Comparison of ENCODE assay signal across 8 mouse cellular contexts in genomic region chr11:101279193-101279569, GRCm38 (mm10). TPM values are rescaled to one million over a fixed set of nuclear protein-coding genes. Genes with fewer than 3 reads are reported as not detected.
DNase-seq lines count a peak whose midpoint lies in the region; ATAC-seq and TF ChIP-seq lines count a peak whose summit lies in the region.

No protein-coding gene starts in this region.

- TF ChIP-seq POLR2A in myocyte (IDR thresholded peaks at IDR 0.05; ENCODE audit: insufficient read length, low read depth): no peak

- H3K36me3 ChIP-seq in kidney, embryonic 16.5 days (ENCODE audit: insufficient read depth, low read length): peaks cover 7% of the 10 kb centered on the region
- H3K36me3 ChIP-seq in embryonic facial prominence, embryonic 10.5 days (replicated peaks): peaks cover 18% of the 10 kb centered on the region
- peaks cover 13% of the 10 kb centered on the region; the same call in 1 of the 2 replicates for H3K36me3 ChIP-seq in intestine, embryonic 14.5 days (ENCODE audit: control insufficient read depth, insufficient read depth, low read length)
- no peaks in the 10 kb centered on the region for H3K36me3 ChIP-seq in myocyte (ENCODE audit: control insufficient read depth, insufficient read depth)

- H3K27ac ChIP-seq in kidney, embryonic 16.5 days (ENCODE audit: low read length): no peak overlapping the region
- H3K27ac ChIP-seq in embryonic facial prominence, embryonic 10.5 days (replicated peaks): peak overlapping the region; percentile 87; the same call in 1 of the 2 replicates
- no peak overlapping the region for H3K27ac ChIP-seq in intestine, embryonic 14.5 days (ENCODE audit: low read depth)

- H3K4me1 ChIP-seq in kidney, embryonic 16.5 days (ENCODE audit: insufficient read depth, low read length): peaks cover 53% of the 10 kb centered on the region
- H3K4me1 ChIP-seq in embryonic facial prominence, embryonic 10.5 days: peaks cover 45% of the 10 kb centered on the region
- H3K4me1 ChIP-seq in intestine, embryonic 14.5 days (replicated peaks; ENCODE audit: control insufficient read depth, insufficient read depth, low read length): peaks cover 29% of the 10 kb centered on the region

- no peak overlapping the region for H3ac ChIP-seq in myocyte (ENCODE audit: control insufficient read depth, insufficient read length)

- 48% methylated on average over 14 of the region's 14 CpGs for WGBS in kidney, embryonic 16.5 days
- 66% methylated on average over 14 of the region's 14 CpGs for WGBS in embryonic facial prominence, embryonic 10.5 days
- WGBS in intestine, embryonic 14.5 days: 59% methylated on average over 14 of the region's 14 CpGs

- H3K4me3 ChIP-seq in kidney, embryonic 16.5 days (ENCODE audit: low read length): peak overlapping the region; percentile 63
- peak overlapping the region; percentile 89 for H3K4me3 ChIP-seq in embryonic facial prominence, embryonic 10.5 days
- peak overlapping the region; percentile 80 for H3K4me3 ChIP-seq in intestine, embryonic 14.5 days (ENCODE audit: low read depth, low read length)
- peak overlapping the region; percentile 57 for H3K4me3 ChIP-seq in myocyte

- ATAC-seq in kidney, embryonic 16.5 days (ENCODE audit: low FRiP score, low TSS enrichment): no peak
- peak; percentile 8; the same call in 1 of the 2 replicates for ATAC-seq in intestine, embryonic 14.5 days (replicated peaks; ENCODE audit: low FRiP score, low TSS enrichment, low read depth)

- H3K27me3 ChIP-seq in kidney, embryonic 16.5 days (ENCODE audit: insufficient read depth, low read length): no peaks in the 10 kb centered on the region
- H3K27me3 ChIP-seq in embryonic facial prominence, embryonic 10.5 days (replicated peaks; ENCODE audit: low read depth, poor library complexity, severe bottlenecking): peaks cover 40% of the 10 kb centered on the region
- H3K27me3 ChIP-seq in intestine, embryonic 14.5 days (replicated peaks; ENCODE audit: control insufficient read depth, insufficient read depth, low read length): no peaks in the 10 kb centered on the region
- H3K27me3 ChIP-seq in myocyte (ENCODE audit: control insufficient read depth, insufficient read depth, insufficient read length): no peaks in the 10 kb centered on the region

- no peaks in the 10 kb centered on the region for H3K79me2 ChIP-seq in myocyte (ENCODE audit: control insufficient read depth, insufficient read depth)

- peak overlapping the region; percentile 49 for H3K4me2 ChIP-seq in kidney, embryonic 16.5 days (replicated peaks; ENCODE audit: low read depth, low read length)
- peak overlapping the region; percentile 95 for H3K4me2 ChIP-seq in intestine, embryonic 14.5 days (ENCODE audit: low read length)
- peak overlapping the region; percentile 96 for H3K4me2 ChIP-seq in myocyte (ENCODE audit: low read depth)

- no peak for DNase-seq in kidney, postnatal 10 days
- DNase-seq in embryonic facial prominence, embryonic 10.5 days (ENCODE audit: low spot score): no peak
- no peak for DNase-seq in intestine, embryonic 14.5 days (ENCODE audit: low spot score)
- no peak for DNase-seq in urinary bladder, postnatal 10 days (ENCODE audit: low spot score)
- DNase-seq in cerebellum, adult 11-12 months: no peak
- no peak for DNase-seq in left cerebral cortex, adult 9 months (ENCODE audit: low spot score in 2 of 2)

- no peaks in the 10 kb centered on the region for H3K9me3 ChIP-seq in kidney, embryonic 16.5 days (ENCODE audit: low read length)
- H3K9me3 ChIP-seq in embryonic facial prominence, embryonic 10.5 days: no peaks in the 10 kb centered on the region
- H3K9me3 ChIP-seq in intestine, embryonic 14.5 days (ENCODE audit: control insufficient read depth, low read length): no peaks in the 10 kb centered on the region

- peak overlapping the region; percentile 4; the same call in 1 of the 2 replicates for H3K9ac ChIP-seq in kidney, embryonic 16.5 days (replicated peaks; ENCODE audit: low read length)
- H3K9ac ChIP-seq in intestine, embryonic 14.5 days (ENCODE audit: low read length): 0 out of 2 replicates have a peak overlapping the region, but pooled peaks have one; percentile 5

TF ChIP-seq in myocyte, 11 proteins besides CTCF, POLR2A, EP300 and RAD21:
- no peak for TF ChIP-seq E2F4 (IDR thresholded peaks at IDR 0.05; ENCODE audit: insufficient read depth)
- TF ChIP-seq POLR2AphosphoS2 (IDR thresholded peaks at IDR 0.05; ENCODE audit: insufficient read length, low read depth): no peak
TF ChIP-seq in myocyte: peak in this region for 0.

RNA-seq across cellular contexts. Expression of gene Coa3, which starts 0.3 kb away (rescaled TPM):
- 197 and 200 TPM in 2 replicates for polyA plus RNA-seq in kidney, embryonic 16.5 days (2015; fragmentation: Nextera tagmentation; extraction: Ambion mirVana)
- 200 and 203 TPM in 2 replicates for polyA plus RNA-seq in embryonic facial prominence, embryonic 10.5 days (2016; fragmentation: Nextera tagmentation; extraction: Ambion mirVana)
- 260 and 265 TPM in 2 replicates for polyA plus RNA-seq in intestine, embryonic 14.5 days (2014; fragmentation: Nextera tagmentation; extraction: Ambion mirVana)
- polyA plus RNA-seq in myocyte (2012; fragmentation: generic; extraction: Trizol): 155 TPM

RNA-seq across cellular contexts. Expression of gene Cntd1, which starts 0.4 kb away (rescaled TPM):
- polyA plus RNA-seq in kidney, embryonic 16.5 days (2015; fragmentation: Nextera tagmentation; extraction: Ambion mirVana): 1.7 and 3.2 TPM in 2 replicates
- polyA plus RNA-seq in embryonic facial prominence, embryonic 10.5 days (2016; fragmentation: Nextera tagmentation; extraction: Ambion mirVana): 1.3 and 1.4 TPM in 2 replicates
- 1.1 TPM in 2 replicates for polyA plus RNA-seq in intestine, embryonic 14.5 days (2014; fragmentation: Nextera tagmentation; extraction: Ambion mirVana)
- polyA plus RNA-seq in myocyte (2012; fragmentation: generic; extraction: Trizol): 0.07 TPM

RNA-seq across cellular contexts. Expression of gene Wnk4, which starts 18.8 kb away (rescaled TPM):
- 30.5 and 39.5 TPM in 2 replicates for polyA plus RNA-seq in kidney, embryonic 16.5 days (2015; fragmentation: Nextera tagmentation; extraction: Ambion mirVana)
- polyA plus RNA-seq in embryonic facial prominence, embryonic 10.5 days (2016; fragmentation: Nextera tagmentation; extraction: Ambion mirVana): 6.0 and 8.3 TPM in 2 replicates
- polyA plus RNA-seq in intestine, embryonic 14.5 days (2014; fragmentation: Nextera tagmentation; extraction: Ambion mirVana): 12.6 and 14.4 TPM in 2 replicates
- 0.19 TPM for polyA plus RNA-seq in myocyte (2012; fragmentation: generic; extraction: Trizol)

RNA-seq across cellular contexts. Expression of gene Becn1, which starts 22.9 kb away (rescaled TPM):
- 176 and 188 TPM in 2 replicates for polyA plus RNA-seq in kidney, embryonic 16.5 days (2015; fragmentation: Nextera tagmentation; extraction: Ambion mirVana)
- 141 and 154 TPM in 2 replicates for polyA plus RNA-seq in embryonic facial prominence, embryonic 10.5 days (2016; fragmentation: Nextera tagmentation; extraction: Ambion mirVana)
- 141 and 155 TPM in 2 replicates for polyA plus RNA-seq in intestine, embryonic 14.5 days (2014; fragmentation: Nextera tagmentation; extraction: Ambion mirVana)
- 134 TPM for polyA plus RNA-seq in myocyte (2012; fragmentation: generic; extraction: Trizol)

RNA-seq across cellular contexts. Expression of gene Vps25, which starts 25.7 kb away (rescaled TPM):
- 154 TPM in 2 replicates for polyA plus RNA-seq in kidney, embryonic 16.5 days (2015; fragmentation: Nextera tagmentation; extraction: Ambion mirVana)
- polyA plus RNA-seq in embryonic facial prominence, embryonic 10.5 days (2016; fragmentation: Nextera tagmentation; extraction: Ambion mirVana): 124 TPM in 2 replicates
- polyA plus RNA-seq in intestine, embryonic 14.5 days (2014; fragmentation: Nextera tagmentation; extraction: Ambion mirVana): 143 and 150 TPM in 2 replicates
- 141 TPM for polyA plus RNA-seq in myocyte (2012; fragmentation: generic; extraction: Trizol)
